Mouse (Mus musculus): ENCODE measurements around the gene Gm13279. TPM values are rescaled to one million over a fixed set of nuclear protein-coding genes. Genes with fewer than 3 reads are reported as not detected.
"Not testable (repeated sequence)": the region's sequence is repeated elsewhere in the genome, so short reads cannot be mapped to it uniquely, and the experiment has no call there.

Gm13279 gene
- polyA plus RNA-seq, 1 experiment: not detected

DNA sequence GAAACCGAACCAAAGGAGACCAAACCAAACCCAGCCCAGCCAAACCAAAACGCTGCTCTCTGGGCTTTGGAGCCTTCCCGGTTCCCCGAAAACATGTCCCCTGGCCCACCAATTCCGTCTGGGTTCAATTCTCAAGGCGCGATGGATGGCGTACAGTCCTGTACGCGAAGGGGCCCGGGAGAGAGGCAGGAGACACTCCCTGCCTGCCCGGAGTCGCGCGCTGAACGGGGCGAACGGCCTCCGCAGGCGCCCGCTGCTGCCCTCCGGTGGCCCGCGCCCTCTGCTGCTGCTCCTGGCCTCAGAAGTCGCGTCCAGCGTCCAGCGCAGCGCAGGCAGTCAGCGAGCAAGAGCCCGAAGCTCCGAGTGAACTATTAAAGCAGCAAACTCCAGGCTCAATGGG lies 23.7 kb upstream of the Gm13279 start, which contains the start of gene Gm13290:
Gm13290 (plus strand) TSS at position 301 of the 400 bp plus-strand sequence.
- H3K27me3 ChIP-seq (ENCODE audit: control insufficient read depth, insufficient read depth, insufficient read length); H3K79me2 ChIP-seq (ENCODE audit: control insufficient read depth, insufficient read depth); H3K4me2 ChIP-seq (ENCODE audit: low read depth); H3ac ChIP-seq (ENCODE audit: control insufficient read depth, insufficient read length); H3K36me3 ChIP-seq (ENCODE audit: control insufficient read depth, insufficient read depth); H3K4me3 ChIP-seq: not testable (repeated sequence)

DNA sequence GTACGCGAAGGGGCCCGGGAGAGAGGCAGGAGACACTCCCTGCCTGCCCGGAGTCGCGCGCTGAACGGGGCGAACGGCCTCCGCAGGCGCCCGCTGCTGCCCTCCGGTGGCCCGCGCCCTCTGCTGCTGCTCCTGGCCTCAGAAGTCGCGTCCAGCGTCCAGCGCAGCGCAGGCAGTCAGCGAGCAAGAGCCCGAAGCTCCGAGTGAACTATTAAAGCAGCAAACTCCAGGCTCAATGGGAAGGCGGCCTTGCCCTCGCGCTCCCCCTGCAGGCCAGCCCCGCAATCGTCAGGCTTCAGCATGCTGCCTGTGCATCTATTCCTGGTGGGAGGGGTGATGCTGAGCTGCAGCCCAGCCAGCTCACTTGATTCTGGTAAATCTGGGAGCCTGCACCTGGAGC lies 20.6 kb upstream of the Gm13279 start, which contains the start of gene Gm13289:
Gm13289 (plus strand) TSS at position 301 of the 400 bp plus-strand sequence.
- H3K27me3 ChIP-seq (ENCODE audit: control insufficient read depth, insufficient read depth, insufficient read length); H3K79me2 ChIP-seq (ENCODE audit: control insufficient read depth, insufficient read depth); H3K4me3 ChIP-seq; H3K4me2 ChIP-seq (ENCODE audit: low read depth); H3K36me3 ChIP-seq (ENCODE audit: control insufficient read depth, insufficient read depth); H3ac ChIP-seq (ENCODE audit: control insufficient read depth, insufficient read length): not testable (repeated sequence)

GRCm38 (mm10) chr4:88779550-88779949 lies 17.6 kb upstream of the Gm13279 start, which contains the start of gene Gm13272:
Gene Gm13272 (plus strand): TSS chr4:88779850.
- not testable (repeated sequence) for H3K4me2 ChIP-seq (ENCODE audit: low read depth); H3ac ChIP-seq (ENCODE audit: control insufficient read depth, insufficient read length)

DNA sequence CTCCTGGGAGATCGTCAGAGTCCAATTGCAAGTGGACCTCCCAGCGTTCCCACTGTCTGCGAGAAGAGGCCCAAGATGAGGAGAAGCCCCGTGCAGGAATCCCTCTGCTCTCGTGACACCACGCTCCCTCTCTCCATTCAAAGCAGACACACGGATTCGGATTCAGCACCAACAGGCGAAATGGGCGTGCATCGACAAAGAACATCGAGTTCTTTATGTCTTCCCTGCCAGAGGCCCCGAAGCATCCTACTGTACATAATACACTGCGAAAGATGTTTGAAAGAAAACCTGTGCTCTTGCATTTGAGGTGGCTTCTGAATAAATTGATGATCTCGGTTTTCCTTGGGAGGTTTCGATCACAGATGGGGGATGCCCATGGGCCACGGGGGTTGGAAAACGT lies 16.9 kb upstream of the Gm13279 start:
- H3K36me3 ChIP-seq (ENCODE audit: control insufficient read depth, insufficient read depth); H3K4me3 ChIP-seq; H3K27me3 ChIP-seq (ENCODE audit: control insufficient read depth, insufficient read depth, insufficient read length); H3K4me2 ChIP-seq (ENCODE audit: low read depth); H3ac ChIP-seq (ENCODE audit: control insufficient read depth, insufficient read length); H3K79me2 ChIP-seq (ENCODE audit: control insufficient read depth, insufficient read depth): not testable (repeated sequence)

More at GRCm38 (mm10) chr4:88779550-88779949, 17.6 kb upstream of the Gm13279 start, which contains the start of gene Gm13272:
- H3K79me2 ChIP-seq (ENCODE audit: control insufficient read depth, insufficient read depth); H3K4me3 ChIP-seq; H3K36me3 ChIP-seq (ENCODE audit: control insufficient read depth, insufficient read depth); H3K27me3 ChIP-seq (ENCODE audit: control insufficient read depth, insufficient read depth, insufficient read length): not testable (repeated sequence)

DNA sequence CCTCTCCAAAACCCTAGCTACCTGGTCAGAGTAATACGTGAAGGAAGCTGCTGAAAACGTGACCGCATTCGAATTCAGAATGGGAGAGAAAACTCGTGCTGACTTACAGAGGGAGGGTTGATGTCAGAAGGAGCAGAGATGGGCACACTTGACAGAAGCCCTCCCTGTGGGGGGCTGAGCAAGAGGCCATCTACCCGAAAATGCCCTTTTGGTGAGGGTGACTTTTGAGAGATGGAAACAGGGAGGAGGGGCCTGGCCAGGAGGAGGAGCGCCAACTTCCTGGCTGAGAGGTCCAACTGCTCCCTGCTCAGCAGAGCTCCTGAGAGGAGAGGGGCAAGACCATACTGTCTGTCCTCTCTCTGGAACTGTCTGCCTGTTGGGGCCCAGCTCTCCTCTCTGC lies 15.4 kb upstream of the Gm13279 start, which contains the start of gene Ifnz:
Ifnz (plus strand) TSS at position 301 of the 400 bp plus-strand sequence.
- not testable (repeated sequence) for H3K79me2 ChIP-seq (ENCODE audit: control insufficient read depth, insufficient read depth); H3ac ChIP-seq (ENCODE audit: control insufficient read depth, insufficient read length); H3K27me3 ChIP-seq (ENCODE audit: control insufficient read depth, insufficient read depth, insufficient read length); H3K36me3 ChIP-seq (ENCODE audit: control insufficient read depth, insufficient read depth); H3K4me3 ChIP-seq; H3K4me2 ChIP-seq (ENCODE audit: low read depth)

DNA sequence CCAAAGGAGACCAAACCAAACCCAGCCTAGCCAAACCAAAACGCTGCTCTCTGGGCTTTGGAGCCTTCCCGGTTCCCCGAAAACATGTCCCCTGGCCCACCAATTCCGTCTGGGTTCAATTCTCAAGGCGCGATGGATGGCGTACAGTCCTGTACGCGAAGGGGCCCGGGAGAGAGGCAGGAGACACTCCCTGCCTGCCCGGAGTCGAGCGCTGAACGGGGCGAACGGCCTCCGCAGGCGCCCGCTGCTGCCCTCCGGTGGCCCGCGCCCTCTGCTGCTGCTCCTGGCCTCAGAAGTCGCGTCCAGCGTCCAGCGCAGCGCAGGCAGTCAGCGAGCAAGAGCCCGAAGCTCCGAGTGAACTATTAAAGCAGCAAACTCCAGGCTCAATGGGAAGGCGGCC lies 14.9 kb upstream of the Gm13279 start:
- not testable (repeated sequence) for H3K27me3 ChIP-seq (ENCODE audit: control insufficient read depth, insufficient read depth, insufficient read length); H3ac ChIP-seq (ENCODE audit: control insufficient read depth, insufficient read length); H3K79me2 ChIP-seq (ENCODE audit: control insufficient read depth, insufficient read depth); H3K36me3 ChIP-seq (ENCODE audit: control insufficient read depth, insufficient read depth); H3K4me3 ChIP-seq; H3K4me2 ChIP-seq (ENCODE audit: low read depth)

DNA sequence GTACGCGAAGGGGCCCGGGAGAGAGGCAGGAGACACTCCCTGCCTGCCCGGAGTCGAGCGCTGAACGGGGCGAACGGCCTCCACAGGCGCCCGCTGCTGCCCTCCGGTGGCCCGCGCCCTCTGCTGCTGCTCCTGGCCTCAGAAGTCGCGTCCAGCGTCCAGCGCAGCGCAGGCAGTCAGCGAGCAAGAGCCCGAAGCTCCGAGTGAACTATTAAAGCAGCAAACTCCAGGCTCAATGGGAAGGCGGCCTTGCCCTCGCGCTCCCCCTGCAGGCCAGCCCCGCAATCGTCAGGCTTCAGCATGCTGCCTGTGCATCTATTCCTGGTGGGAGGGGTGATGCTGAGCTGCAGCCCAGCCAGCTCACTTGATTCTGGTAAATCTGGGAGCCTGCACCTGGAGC lies 11.8 kb upstream of the Gm13279 start, which contains the start of gene Gm13276:
Gm13276 (plus strand) TSS at position 301 of the 400 bp plus-strand sequence.
- H3K4me2 ChIP-seq (ENCODE audit: low read depth); H3K4me3 ChIP-seq; H3K27me3 ChIP-seq (ENCODE audit: control insufficient read depth, insufficient read depth, insufficient read length); H3ac ChIP-seq (ENCODE audit: control insufficient read depth, insufficient read length); H3K36me3 ChIP-seq (ENCODE audit: control insufficient read depth, insufficient read depth); H3K79me2 ChIP-seq (ENCODE audit: control insufficient read depth, insufficient read depth): not testable (repeated sequence)

DNA sequence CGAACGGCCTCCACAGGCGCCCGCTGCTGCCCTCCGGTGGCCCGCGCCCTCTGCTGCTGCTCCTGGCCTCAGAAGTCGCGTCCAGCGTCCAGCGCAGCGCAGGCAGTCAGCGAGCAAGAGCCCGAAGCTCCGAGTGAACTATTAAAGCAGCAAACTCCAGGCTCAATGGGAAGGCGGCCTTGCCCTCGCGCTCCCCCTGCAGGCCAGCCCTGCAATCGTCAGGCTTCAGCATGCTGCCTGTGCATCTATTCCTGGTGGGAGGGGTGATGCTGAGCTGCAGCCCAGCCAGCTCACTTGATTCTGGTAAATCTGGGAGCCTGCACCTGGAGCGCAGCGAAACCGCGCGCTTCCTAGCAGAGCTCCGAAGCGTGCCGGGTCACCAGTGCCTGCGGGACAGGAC lies 8.8 kb upstream of the Gm13279 start, which contains the start of gene Gm13277:
Gm13277 (plus strand) TSS at position 231 of the 400 bp plus-strand sequence.
- H3K27me3 ChIP-seq (ENCODE audit: control insufficient read depth, insufficient read depth, insufficient read length); H3ac ChIP-seq (ENCODE audit: control insufficient read depth, insufficient read length): not testable (repeated sequence)

DNA sequence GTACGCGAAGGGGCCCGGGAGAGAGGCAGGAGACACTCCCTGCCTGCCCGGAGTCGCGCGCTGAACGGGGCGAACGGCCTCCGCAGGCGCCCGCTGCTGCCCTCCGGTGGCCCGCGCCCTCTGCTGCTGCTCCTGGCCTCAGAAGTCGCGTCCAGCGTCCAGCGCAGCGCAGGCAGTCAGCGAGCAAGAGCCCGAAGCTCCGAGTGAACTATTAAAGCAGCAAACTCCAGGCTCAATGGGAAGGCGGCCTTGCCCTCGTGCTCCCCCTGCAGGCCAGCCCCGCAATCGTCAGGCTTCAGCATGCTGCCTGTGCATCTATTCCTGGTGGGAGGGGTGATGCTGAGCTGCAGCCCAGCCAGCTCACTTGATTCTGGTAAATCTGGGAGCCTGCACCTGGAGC lies 5.9 kb upstream of the Gm13279 start, which contains the start of gene Gm13278:
Gm13278 (plus strand) TSS at position 301 of the 400 bp plus-strand sequence.
- not testable (repeated sequence) for H3K4me3 ChIP-seq; H3K4me2 ChIP-seq (ENCODE audit: low read depth); H3K27me3 ChIP-seq (ENCODE audit: control insufficient read depth, insufficient read depth, insufficient read length); H3K79me2 ChIP-seq (ENCODE audit: control insufficient read depth, insufficient read depth); H3ac ChIP-seq (ENCODE audit: control insufficient read depth, insufficient read length); H3K36me3 ChIP-seq (ENCODE audit: control insufficient read depth, insufficient read depth)

More for the DNA sequence above, 8.8 kb upstream of the Gm13279 start, which contains the start of gene Gm13277:
- not testable (repeated sequence) for H3K79me2 ChIP-seq (ENCODE audit: control insufficient read depth, insufficient read depth); H3K36me3 ChIP-seq (ENCODE audit: control insufficient read depth, insufficient read depth); H3K4me3 ChIP-seq; H3K4me2 ChIP-seq (ENCODE audit: low read depth)

DNA sequence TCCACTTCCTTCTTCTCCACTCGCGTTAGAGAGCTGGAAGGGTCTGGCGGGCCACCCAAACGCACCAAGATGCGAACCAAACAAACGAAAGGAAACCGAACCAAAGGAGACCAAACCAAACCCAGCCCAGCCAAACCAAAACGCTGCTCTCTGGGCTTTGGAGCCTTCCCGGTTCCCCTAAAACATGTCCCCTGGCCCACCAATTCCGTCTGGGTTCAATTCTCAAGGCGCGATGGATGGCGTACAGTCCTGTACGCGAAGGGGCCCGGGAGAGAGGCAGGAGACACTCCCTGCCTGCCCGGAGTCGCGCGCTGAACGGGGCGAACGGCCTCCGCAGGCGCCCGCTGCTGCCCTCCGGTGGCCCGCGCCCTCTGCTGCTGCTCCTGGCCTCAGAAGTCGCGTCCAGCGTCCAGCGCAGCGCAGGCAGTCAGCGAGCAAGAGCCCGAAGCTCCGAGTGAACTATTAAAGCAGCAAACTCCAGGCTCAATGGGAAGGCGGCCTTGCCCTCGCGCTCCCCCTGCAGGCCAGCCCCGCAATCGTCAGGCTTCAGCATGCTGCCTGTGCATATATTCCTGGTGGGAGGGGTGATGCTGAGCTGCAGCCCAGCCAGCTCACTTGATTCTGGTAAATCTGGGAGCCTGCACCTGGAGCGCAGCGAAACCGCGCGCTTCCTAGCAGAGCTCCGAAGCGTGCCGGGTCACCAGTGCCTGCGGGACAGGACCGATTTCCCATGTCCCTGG lies 3.1 kb upstream of the Gm13279 start, which contains the start of gene Gm13275:
Gm13275 (plus strand) TSS at position 552 of the 740 bp plus-strand sequence.
- H3K27me3 ChIP-seq (ENCODE audit: control insufficient read depth, insufficient read depth, insufficient read length); H3ac ChIP-seq (ENCODE audit: control insufficient read depth, insufficient read length); H3K79me2 ChIP-seq (ENCODE audit: control insufficient read depth, insufficient read depth); H3K4me2 ChIP-seq (ENCODE audit: low read depth); H3K4me3 ChIP-seq; H3K36me3 ChIP-seq (ENCODE audit: control insufficient read depth, insufficient read depth): not testable (repeated sequence)

- H3K36me3 ChIP-seq (ENCODE audit: control insufficient read depth, insufficient read depth); H3K79me2 ChIP-seq (ENCODE audit: control insufficient read depth, insufficient read depth); H3K27me3 ChIP-seq (ENCODE audit: control insufficient read depth, insufficient read depth, insufficient read length); H3ac ChIP-seq (ENCODE audit: control insufficient read depth, insufficient read length); H3K4me2 ChIP-seq (ENCODE audit: low read depth); H3K4me3 ChIP-seq: not testable (repeated sequence)
These were observed 2.2 kb downstream of the Gm13279 start, which contains the start of gene Gm13285 for GRCm38 (mm10) chr4:88799365-88799764. Gene Gm13285 (plus strand): TSS chr4:88799665.

DNA sequence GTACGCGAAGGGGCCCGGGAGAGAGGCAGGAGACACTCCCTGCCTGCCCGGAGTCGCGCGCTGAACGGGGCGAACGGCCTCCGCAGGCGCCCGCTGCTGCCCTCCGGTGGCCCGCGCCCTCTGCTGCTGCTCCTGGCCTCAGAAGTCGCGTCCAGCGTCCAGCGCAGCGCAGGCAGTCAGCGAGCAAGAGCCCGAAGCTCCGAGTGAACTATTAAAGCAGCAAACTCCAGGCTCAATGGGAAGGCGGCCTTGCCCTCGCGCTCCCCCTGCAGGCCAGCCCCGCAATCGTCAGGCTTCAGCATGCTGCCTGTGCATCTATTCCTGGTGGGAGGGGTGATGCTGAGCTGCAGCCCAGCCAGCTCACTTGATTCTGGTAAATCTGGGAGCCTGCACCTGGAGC lies 5.8 kb downstream of the Gm13279 start, which contains the start of gene Gm13287:
Gm13287 (plus strand) TSS at position 301 of the 400 bp plus-strand sequence.
- not testable (repeated sequence) for H3K27me3 ChIP-seq (ENCODE audit: control insufficient read depth, insufficient read depth, insufficient read length); H3K79me2 ChIP-seq (ENCODE audit: control insufficient read depth, insufficient read depth)

More for the DNA sequence above, 5.8 kb downstream of the Gm13279 start, which contains the start of gene Gm13287:
- H3K4me2 ChIP-seq (ENCODE audit: low read depth); H3K4me3 ChIP-seq; H3K36me3 ChIP-seq (ENCODE audit: control insufficient read depth, insufficient read depth); H3ac ChIP-seq (ENCODE audit: control insufficient read depth, insufficient read length): not testable (repeated sequence)
